Mouse (Mus musculus): ENCODE measurements around the gene Rufy2.

GRCm38 (mm10) chr10:62966291-62966690, 13.7 kb upstream of the Rufy2 start:
- TF ChIP-seq CTCF (IDR thresholded peaks at IDR 0.05; ENCODE audit: low read depth, low read length) (no peak), POLR2A (IDR thresholded peaks at IDR 0.05; ENCODE audit: extremely low read depth, insufficient read depth, low read length) (no peak)
